Mouse (Mus musculus): ENCODE results near the gene Crybg1. TPM values are rescaled to one million over a fixed set of nuclear protein-coding genes. Genes with fewer than 3 reads are reported as not detected.
A peak's percentile ranks its signal among the peaks of the same experiment; 100 is the strongest.
"Not testable (repeated sequence)": the region's sequence is repeated elsewhere in the genome, so short reads cannot be mapped to it uniquely, and the experiment has no call there.

Gene Crybg1
- total RNA-seq, 4 experiments from 2014 or later = 1.0 to 2.0 (median 1.4) TPM

DNA sequence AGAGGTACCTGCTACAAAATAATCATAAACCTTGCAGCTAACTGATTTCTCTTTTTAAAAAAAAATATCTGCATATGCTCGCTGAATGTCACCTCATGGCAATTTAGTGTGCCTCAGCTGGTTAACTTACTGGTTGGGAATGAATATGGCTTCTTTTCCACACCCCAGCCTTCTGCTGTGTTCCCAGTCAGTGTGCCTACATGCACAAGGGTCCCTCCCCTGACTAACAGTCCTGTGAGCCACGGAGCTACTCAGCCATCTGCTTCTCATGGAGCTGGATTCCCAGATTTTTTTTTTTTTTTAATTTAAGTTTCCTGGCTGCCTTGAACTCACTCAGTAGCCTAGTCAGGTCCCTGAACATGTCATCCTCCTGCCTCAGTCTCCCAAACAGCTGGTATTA, 183.7 kb downstream of the Crybg1 start:
- DNase-seq = no peak

DNA sequence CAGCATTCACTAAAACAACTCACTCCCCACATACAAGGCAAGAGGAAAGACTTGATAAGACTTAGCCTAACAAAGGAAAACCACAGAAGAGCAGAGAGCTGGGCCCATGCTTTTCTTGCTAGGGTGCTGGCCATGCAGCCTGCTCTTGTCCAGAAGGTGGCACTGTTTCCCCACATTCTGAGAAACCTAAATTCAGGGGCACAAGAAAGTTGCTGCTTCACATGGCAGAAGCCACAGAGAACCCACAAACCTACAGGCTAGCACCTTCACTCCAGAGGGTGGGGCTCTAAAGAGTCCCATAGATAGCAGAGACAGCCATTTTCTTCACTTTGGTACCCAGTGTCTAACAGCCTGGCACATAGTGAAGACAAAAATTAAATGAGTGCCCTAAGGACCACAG, 194.7 kb downstream of the Crybg1 start:
- no peak for DNase-seq

DNA sequence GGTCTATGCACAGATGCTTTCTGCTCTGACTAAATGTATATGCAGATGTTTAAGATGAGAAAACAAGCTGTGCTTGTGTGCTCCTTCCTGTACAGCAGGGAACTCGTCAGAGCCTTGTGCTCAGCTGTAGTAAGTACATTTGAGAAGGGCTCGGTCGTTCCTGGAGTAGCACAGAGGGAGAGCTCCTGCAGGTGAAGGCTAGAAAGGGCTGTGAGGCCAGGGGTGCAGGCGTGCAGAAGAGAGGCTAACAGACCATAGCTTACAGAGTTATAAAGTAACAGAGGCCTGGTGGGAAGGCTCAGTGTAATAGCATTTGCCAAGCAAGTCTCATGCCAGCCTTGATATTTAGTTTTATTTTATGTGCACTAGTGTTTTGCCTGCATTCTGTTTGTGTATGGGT, 203.2 kb downstream of the Crybg1 start:
- no peak for DNase-seq

DNA sequence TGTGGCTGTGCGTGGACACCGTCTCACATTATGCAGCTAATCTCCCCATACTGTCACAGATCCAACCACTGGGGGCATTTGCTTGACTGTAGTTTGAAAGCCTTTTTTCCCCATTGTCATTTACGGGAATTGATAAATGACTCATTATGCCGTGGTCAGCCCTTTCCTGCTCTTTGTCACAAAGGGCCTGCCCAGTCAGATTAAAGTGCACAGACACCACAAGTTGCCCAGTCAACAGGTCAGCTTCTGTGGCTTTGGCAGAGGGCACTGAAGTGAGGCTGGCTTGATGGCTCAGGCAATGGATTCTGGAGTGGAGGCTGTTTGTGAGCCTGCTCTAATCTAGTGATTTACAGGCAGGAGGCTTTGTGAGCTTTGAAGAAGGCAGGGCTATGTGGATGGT, 204.9 kb downstream of the Crybg1 start:
- no peak for DNase-seq

DNA sequence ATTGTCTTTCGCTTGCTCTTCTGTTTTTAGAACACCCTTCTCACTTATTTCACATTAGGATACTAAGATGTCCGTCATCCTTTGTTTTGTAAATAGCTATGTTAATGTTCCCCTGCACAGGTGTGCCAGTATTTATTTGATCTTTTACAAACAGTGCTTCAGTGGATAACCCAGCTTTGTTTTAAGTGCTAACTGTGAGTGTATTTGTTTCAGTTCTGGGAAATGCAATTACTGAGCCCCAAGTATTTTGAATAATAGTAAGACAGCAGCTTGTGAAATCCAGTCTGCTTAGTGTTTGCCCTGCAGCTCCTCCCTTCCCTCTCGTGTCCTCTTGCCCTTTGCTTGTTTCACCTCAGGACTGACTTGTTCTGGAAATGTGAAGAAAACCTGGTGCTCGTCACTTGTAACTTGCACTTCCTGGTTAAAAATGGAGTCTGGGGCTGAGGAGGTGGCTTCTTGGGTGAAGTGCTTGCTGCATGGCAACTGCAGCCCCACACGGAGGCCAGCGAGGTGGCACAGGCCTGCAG, 209.5 kb downstream of the Crybg1 start:
- DNase-seq = no peak

DNA sequence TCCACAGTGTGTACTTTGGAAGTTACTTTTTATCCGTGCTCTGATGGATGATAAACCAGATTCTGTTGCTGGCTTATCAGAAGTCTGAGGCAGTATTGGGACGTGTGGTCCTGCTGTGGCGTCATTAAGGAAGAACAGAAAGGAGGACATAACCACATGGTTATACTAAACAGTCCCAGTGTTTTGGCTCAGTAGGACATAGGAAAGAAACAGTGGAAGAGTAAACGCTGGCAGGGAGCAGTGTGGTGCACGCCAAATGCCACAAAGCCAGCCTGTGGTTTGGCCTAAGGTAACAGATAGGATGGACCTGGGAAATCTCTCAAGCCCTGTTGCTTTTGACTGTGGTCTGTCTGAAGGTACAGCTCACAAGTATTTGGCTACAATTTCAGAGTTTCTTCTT, 220.1 kb downstream of the Crybg1 start:
- DNase-seq = no peak

DNA sequence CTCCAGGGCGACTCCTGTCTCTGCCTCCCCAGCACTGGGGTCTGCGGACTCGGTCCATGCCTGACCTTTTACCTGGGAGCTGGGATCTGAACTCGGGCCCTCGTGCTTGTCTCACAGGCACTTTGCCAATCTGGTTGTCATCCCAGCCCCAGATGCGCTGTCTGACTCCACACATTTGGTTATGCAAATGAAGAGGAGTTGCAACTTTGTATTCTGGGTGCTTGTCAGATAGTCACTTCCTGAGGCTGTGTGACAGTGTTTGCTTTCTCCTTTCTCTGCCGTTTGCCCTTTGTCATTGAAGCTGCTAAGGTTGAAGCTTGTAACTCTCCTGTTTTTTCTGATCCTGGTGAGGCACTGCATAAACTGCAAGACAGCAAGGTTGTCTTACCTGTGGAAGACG, 220.9 kb downstream of the Crybg1 start:
- DNase-seq = no peak

DNA sequence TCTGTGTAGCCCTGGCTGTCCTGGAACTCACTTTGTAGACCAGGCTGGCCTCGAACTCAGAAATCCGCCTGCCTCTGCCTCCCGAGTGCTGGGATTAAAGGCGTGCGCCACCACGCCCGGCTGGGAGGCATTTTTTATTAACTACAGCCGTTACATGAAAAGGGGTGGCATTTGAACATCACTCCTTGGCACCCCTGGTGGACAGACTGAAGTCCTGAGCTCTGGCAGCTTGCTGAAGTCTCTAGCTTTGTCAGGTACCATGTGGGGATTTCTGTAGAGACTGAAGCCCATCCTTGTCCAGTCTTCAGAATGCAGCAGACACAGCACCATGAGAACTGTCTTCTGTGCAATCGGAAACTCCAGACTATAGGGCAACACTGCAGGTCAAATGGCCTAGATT, 222.9 kb downstream of the Crybg1 start:
- DNase-seq = not testable (repeated sequence)

DNA sequence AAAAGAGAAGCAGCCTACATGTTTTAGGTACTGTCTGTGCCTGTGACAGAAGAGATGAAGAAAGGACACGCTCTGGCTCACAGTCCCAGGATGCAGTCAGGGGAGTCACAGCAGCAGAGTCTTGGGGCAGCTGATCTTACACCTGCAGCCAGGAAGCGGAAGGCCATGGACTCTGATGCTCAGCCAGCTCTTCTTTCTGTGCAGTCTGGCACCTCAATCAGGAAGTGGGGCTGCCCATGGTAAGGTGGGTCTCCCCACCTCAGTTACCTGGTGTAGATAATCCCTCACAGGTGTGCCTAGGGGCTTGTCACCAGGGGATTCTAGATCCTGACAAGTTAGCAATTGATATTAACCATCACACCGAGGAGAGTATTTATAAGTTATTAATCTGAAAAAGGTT, 225.6 kb downstream of the Crybg1 start:
- DNase-seq = no peak

DNA sequence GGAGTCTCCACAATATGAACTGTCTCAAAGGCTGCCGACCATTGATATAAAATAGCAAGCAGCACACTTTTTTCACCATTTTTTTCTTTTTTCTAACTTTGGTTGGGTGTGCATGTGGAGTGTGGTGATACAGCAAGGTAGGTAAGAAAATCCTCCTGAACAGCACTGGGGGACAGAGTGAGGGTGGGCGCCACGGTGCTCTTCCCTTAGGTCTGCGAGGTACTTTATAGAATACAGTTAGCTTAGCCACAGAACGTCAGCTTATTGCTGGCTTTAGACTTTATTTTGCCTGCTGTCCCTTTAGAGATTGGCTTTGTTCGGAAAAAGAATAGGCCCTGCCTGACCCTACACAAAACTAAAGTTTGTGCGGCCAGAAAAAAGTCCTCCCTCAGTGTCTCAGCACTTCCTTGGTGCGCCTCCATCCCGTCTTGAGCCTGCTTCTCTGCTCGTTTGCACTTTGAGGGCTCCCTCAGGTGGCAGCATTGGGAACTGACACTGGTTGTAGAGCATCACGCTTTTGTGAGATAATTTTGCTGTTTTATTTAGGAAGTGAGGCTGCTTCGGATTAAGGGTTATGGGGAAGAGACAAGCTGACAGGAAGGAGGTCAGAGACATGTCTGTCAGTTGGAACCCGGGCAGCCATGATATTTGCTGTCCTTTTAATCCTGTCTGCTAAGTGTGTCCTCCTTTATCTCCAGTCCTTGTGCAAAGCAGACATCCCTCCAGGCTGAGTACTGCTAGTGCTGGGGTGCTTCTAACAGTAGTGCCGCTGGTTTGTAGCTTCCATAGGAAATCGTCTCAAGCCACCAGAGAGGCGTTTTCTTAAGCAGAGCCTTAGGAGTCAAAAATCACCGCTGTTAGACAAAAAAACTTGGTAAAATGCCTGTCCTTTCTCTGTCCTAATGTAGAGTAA, 229.7 kb downstream of the Crybg1 start:
- peak; percentile 36 for DNase-seq

DNA sequence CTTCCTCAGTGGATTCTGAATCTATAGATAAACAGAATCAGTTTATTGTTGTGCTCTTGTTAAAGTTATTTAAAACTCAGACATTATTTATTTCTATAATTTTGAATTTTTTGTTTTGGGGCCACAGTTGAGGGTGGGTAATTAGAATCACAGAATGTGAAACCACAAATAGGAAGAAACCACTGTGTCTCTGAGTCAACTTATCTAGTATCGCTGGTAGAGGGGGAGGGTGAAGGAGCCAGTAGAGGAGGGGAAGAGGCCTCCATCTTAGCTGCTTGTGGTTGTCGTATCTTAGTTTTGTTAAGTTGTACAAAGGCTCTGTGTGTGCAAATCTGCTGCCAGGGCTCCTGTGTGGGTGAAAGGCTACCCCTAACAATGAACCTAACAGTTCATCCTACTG, 231.9 kb downstream of the Crybg1 start:
- DNase-seq = no peak

DNA sequence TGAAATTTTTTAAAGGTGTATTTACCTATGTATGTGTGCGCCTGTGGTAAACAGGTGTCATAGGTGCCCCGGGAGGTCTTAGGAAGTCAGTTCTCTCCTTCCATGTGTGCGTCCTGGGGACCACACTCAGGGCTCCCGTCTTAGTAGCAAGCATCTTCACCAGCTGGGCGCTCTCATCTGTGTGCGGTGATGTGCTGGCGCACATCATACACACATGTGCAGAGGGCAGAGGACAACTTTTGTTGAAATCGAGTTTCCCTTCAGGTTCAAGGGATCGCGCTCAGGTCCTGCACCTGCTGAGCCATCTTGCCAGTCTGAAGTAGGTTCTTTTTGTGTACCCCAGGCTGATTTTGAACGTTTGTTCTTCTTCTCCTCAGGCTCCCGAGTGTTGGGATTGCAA, 232.5 kb downstream of the Crybg1 start:
- DNase-seq = no peak

DNA sequence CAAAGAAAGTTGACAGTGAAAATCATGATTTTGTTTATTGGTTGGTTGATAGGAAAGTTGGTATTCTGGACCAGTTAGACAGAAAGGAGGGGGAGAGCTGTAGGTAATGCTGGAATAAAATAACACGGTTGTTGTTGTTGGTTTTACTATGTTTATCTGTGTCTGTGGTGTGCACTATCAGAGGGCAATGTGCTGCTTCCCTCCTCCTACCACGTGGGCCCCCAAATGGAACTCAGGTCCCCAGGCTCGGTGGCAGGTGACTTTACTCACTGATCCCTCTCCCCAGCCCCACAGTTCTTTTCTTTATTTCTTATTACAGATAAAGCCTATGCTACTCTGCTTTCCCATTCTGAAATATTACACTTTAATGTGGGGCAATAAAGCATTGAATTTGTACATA, 236.4 kb downstream of the Crybg1 start:
- DNase-seq = no peak

DNA sequence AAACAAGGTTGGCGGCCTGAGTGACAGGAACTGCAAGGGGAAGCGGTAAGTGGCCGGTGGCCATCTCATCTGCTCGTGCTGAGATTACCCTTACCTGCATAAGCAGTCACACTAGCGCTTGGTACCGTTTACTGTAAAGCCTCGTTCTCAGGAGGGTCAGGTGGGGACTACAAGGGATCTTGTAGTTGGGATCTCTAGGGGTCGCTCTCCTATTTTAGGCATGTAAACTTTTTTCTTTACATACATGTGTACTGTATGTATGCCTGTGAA, 237.8 kb downstream of the Crybg1 start:
- no peak for DNase-seq

DNA sequence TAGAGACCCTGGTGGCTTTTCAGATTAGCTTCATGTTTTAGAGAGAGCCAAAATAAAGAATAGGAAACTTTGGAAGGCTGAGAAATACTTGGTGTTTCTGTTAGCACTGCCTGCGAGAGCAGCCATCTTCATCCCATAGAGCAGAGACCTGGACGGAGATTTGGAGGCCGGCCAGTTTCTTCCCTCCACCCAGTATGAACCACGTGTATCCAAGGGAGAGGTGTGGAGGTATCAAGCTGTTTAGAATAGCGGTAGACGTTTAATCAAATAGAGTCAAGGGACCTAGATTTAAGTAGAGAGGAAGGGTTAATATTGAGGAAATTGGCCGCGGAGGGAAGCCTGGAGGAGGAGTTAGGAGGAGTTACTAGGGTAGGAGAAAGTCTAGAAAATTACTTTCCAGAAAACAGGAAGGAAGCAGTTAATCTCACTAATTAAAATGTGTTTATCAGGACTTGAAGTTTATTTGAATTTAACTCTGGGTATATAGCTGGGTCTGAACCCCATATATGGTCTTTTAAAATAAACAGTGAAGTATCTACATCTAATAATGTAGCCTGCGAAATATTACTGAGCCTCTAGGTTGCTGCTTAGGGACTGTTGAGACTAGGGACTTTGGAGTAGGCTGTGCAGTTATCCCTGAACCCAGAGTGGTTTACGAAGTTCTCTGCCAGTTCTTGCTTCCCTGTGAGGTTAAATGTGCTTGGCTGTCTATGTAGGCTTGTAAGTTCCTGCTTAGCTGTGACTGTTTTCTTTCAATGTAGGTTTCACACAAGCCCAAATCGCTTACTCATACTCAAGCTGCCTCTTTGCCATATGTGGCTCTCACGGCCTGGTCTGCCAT, 238.4 kb downstream of the Crybg1 start:
- no peak for DNase-seq

DNA sequence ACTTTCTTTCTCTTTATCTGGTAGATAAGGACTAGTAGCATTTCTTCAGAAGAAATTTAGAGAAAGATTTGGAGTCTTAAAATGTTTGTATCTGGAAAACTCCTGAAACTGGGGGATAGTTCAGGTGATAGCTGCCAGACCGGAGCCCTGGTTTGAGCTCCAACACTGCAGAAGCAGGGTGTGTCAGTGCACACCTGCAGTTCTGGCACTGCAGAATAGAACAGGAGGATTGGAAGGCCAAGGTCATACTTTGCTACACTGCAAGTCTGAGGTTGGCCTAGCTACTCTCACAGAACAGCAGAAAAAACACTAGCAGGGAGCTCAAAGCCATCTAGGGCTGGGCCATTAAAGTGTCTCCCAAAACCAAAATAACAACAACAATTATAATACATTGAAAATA, 244.1 kb downstream of the Crybg1 start:
- DNase-seq = no peak

DNA sequence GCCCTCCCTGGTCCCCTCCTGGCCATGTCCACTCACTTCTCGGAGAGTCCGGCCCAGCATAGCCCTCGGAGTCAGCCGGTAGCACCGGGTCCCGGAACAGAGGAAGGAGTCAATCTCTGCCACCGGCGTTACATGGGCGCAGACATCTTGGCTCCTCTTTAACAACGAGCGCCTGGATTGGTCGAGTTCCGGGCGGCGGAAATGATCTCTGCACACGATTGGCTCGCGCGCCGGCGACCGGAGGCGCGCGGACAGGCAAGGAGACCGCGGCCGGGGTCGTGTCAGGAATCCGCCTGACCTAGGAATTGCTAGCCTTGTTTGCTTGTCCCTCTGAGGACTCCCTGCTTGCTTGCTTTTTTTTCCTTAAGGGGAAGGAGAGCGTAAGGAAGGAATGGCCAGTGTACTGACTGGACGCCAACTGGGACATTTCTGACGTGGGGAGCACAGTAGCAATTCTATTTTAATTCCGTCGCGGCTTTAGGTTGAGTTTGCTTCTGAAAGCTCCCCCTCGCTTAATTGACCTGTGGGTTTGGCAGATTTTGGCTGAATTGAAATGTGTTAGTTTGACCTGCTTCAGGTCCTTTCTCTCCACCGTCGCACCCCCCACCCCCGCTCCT, 247.0 kb downstream of the Crybg1 start, which contains the start of the genes Qrsl1 and Rtn4ip1:
Gene Qrsl1, minus strand, starts transcription at position 168 of the 617 bp plus-strand sequence.
Gene Rtn4ip1, plus strand, starts transcription at position 230 of the 617 bp plus-strand sequence.
- peak; percentile 91 for DNase-seq

DNA sequence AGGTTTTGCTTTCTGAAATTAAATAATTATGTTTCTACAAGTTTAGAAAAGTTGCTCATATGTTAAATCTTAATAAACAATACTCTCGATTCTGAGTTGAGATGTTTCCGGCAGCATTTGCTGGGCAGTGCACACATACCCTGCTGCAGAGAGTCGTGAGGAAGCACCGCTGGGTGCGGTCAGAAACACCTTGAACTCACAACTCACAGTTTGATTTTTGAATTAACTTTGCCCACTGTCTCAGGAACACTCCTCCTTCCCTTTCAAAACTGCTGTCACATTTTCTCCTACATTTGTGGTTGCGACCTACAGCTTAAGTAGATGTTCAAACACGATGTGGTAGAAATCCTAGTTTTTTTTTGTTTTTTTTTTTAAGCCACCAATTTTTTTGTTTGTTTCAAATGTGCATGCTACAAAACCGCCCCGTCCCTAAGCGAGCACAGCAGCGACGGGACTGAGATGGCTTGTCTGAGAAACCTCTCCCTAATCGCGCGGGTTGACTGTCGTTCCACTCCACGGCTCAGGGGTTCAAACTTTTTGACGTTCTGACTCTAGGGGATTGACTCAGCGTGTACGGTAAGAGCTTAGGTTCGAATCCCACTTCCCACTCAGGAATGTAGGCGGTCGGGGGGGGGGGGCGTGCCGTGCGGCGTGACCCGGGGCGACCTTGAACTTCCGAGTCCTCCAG, 247.6 kb downstream of the Crybg1 start:
- no peak for DNase-seq

Measured in adrenal gland, adult 8-10 months (tissue).